Mouse (Mus musculus): ENCODE measurements at regions not wholly inside any gene's neighbourhood (a gene's known extent, or its start where the extent isn't known, plus 50 kb on each side); places are given as distances from the start of the nearest gene placed in this dataset.
A peak's percentile ranks its signal among the peaks of the same experiment; 100 is the strongest.

GRCm38 (mm10) chr11:117586857-117587425 is 67.1 kb upstream of the Tnrc6c start:
- no peak for DNase-seq (ENCODE audit: low spot score in 2 of 2)

GRCm38 (mm10) chr11:117589006-117589405 is 65.1 kb upstream of the Tnrc6c start:
- DNase-seq (ENCODE audit: low spot score in 2 of 2), result no peak

GRCm38 (mm10) chr11:117589422-117589821 is 64.7 kb upstream of the Tnrc6c start:
- DNase-seq (ENCODE audit: low spot score in 2 of 2), result no peak

- DNase-seq (ENCODE audit: low spot score in 2 of 2), result no peak
Measured at GRCm38 (mm10) chr11:117592570-117592969, 61.5 kb upstream of the Tnrc6c start.

- DNase-seq (ENCODE audit: low spot score in 2 of 2), result no peak
Measured at GRCm38 (mm10) chr11:117596201-117596600, 57.9 kb upstream of the Tnrc6c start.

GRCm38 (mm10) chr11:117597754-117598153 is 56.3 kb upstream of the Tnrc6c start:
- no peak for DNase-seq (ENCODE audit: low spot score in 2 of 2)

GRCm38 (mm10) chr11:117598170-117598583 is 55.9 kb upstream of the Tnrc6c start:
- peak; percentile 47 to 52 for DNase-seq (ENCODE audit: low spot score in 2 of 2)

GRCm38 (mm10) chr11:117598610-117599009 is 55.5 kb upstream of the Tnrc6c start:
- DNase-seq (ENCODE audit: low spot score in 2 of 2), result peak in 1 of 2 experiments; percentile 32

GRCm38 (mm10) chr11:117599049-117599787 is 54.9 kb upstream of the Tnrc6c start:
- DNase-seq (ENCODE audit: low spot score in 2 of 2), result peak in 1 of 2 experiments; percentile 40

GRCm38 (mm10) chr11:117599788-117600263 is 54.3 kb upstream of the Tnrc6c start:
- DNase-seq (ENCODE audit: low spot score in 2 of 2), result no peak

- DNase-seq (ENCODE audit: low spot score in 2 of 2), result no peak
Measured at GRCm38 (mm10) chr11:117601147-117601546, 52.9 kb upstream of the Tnrc6c start.

GRCm38 (mm10) chr11:117604019-117604418 is 50.1 kb upstream of the Tnrc6c start:
- no peak for DNase-seq (ENCODE audit: low spot score in 2 of 2)
